Mouse (Mus musculus) intestine, embryonic 14.5 days (tissue): ENCODE results near the gene Kansl1. TPM values are rescaled to one million over a fixed set of nuclear protein-coding genes. Genes with fewer than 3 reads are reported as not detected.
"Not testable (repeated sequence)": the region's sequence is repeated elsewhere in the genome, so short reads cannot be mapped to it uniquely, and the experiment has no call there.

Experiments used
- ATAC-seq: fragments of 200-750 bp; cut with Nextera tagmentation; replicated peaks from 2 replicates; pipeline ENCODE4 v1.8.0; 2017; ENCODE audit warnings: low read depth, moderate number of reproducible peaks, moderate TSS enrichment, moderate library complexity; ENCODE audit not compliant: low FRiP score, low TSS enrichment
- DNase-seq: peaks from one replicate; pipeline ENCODE4 v3.0.0-alpha.2; 2018; ENCODE audit warnings: low spot score
- H3K27ac ChIP-seq: fragments of 300-500 bp; sonication (generic); 2 replicates; pipeline ENCODE4 v1.5.1; 2014; ENCODE audit warnings: low read depth, mild to moderate bottlenecking, control low read depth
- H3K27me3 ChIP-seq: fragments of 300-500 bp; sonication (generic); replicated peaks from 2 replicates; pipeline ENCODE4 v1.6.1; 2014; ENCODE audit warnings: low read length, control low read depth; ENCODE audit not compliant: control insufficient read depth, insufficient read depth
- H3K36me3 ChIP-seq: fragments of 300-500 bp; sonication (generic); 2 replicates; pipeline ENCODE4 v1.6.1; 2014; ENCODE audit warnings: low read length, control low read depth; ENCODE audit not compliant: control insufficient read depth, insufficient read depth
- H3K4me1 ChIP-seq: fragments of 300-500 bp; sonication (generic); replicated peaks from 2 replicates; pipeline ENCODE4 v1.6.1; 2014; ENCODE audit warnings: low read length, control low read depth, mixed read lengths; ENCODE audit not compliant: control insufficient read depth, insufficient read depth
- H3K4me2 ChIP-seq: fragments of 300-500 bp; sonication (generic); 2 replicates; pipeline ENCODE4 v1.6.1; 2014; ENCODE audit warnings: low read length
- H3K4me3 ChIP-seq: fragments of 300-500 bp; sonication (generic); 2 replicates; pipeline ENCODE4 v1.5.1; 2014; ENCODE audit warnings: low read depth, low read length, control low read depth, mixed read lengths
- H3K9ac ChIP-seq: fragments of 300-500 bp; sonication (generic); 2 replicates; pipeline ENCODE4 v1.6.1; 2014; ENCODE audit warnings: mild to moderate bottlenecking, low read length
- H3K9me3 ChIP-seq: fragments of 300-500 bp; sonication (generic); 2 replicates; pipeline ENCODE4 v1.6.1; 2016; ENCODE audit warnings: low read length, control low read depth; ENCODE audit not compliant: control insufficient read depth
- WGBS: fragments of 180-500 bp; shearing (Covaris S2); extraction: QIAGEN DNeasy Blood & Tissue Kit; methylation state at CpG from one replicate; pipeline ENCODE4 v1.1.7; 2014; 5-methylcytosine and 5-hydroxymethylcytosine counted together
- polyA plus RNA-seq: library from polyadenylated mRNA; unstranded; fragments of >200 nt; fragmentation: Nextera tagmentation; extraction: Ambion mirVana; gene quantifications from 2 replicates; pipeline ENCODE4 v1.2.1, GENCODE M21; 2014

Kansl1 gene
- polyA plus RNA-seq, 1 experiment from 2014 or later: 26.7 TPM

- Histone ChIP-seq H3K4me1 (no peaks in the 10 kb centered on the region), H3K4me3 (no peak overlapping the region), H3K4me2 (no peak overlapping the region), H3K36me3 (peaks cover 14% of the 10 kb centered on the region; the same call in 1 of the 2 replicates), H3K9ac (no peak overlapping the region), H3K9me3 (no peaks in the 10 kb centered on the region), H3K27me3 (no peaks in the 10 kb centered on the region), H3K27ac (no peak overlapping the region)
- DNase-seq (peak; percentile 58), ATAC-seq (no peak)
Measured at GRCm38 (mm10) chr11:104461551-104461950, 7.1 kb downstream of the Kansl1 start.

GRCm38 (mm10) chr11:104459671-104460070 is 9.0 kb downstream of the Kansl1 start:
- ATAC-seq: no peak
- Histone ChIP-seq H3K27ac (no peak overlapping the region), H3K4me1 (no peaks in the 10 kb centered on the region), H3K4me3 (no peak overlapping the region), H3K4me2 (no peak overlapping the region), H3K36me3 (peaks cover 14% of the 10 kb centered on the region; the same call in 1 of the 2 replicates), H3K27me3 (no peaks in the 10 kb centered on the region), H3K9ac (no peak overlapping the region), H3K9me3 (no peaks in the 10 kb centered on the region)
- 91% methylated on average over 2 of the region's 2 CpGs for WGBS
- DNase-seq: no peak

- WGBS: 67% methylated on average over 2 of the region's 2 CpGs
- no peak overlapping the region for H3K9ac ChIP-seq
- DNase-seq: no peak
- peaks cover 6% of the 10 kb centered on the region; the same call in 1 of the 2 replicates for H3K36me3 ChIP-seq
- H3K27ac ChIP-seq: no peak overlapping the region
- no peaks in the 10 kb centered on the region for H3K9me3 ChIP-seq
- H3K27me3 ChIP-seq: no peaks in the 10 kb centered on the region
- H3K4me2 ChIP-seq: no peak overlapping the region
- no peaks in the 10 kb centered on the region for H3K4me1 ChIP-seq
- no peak for ATAC-seq
- no peak overlapping the region for H3K4me3 ChIP-seq
Measured at GRCm38 (mm10) chr11:104458507-104458906, 10.2 kb downstream of the Kansl1 start.

- H3K27me3 ChIP-seq: no peaks in the 10 kb centered on the region
- ATAC-seq: no peak
- WGBS: 97% methylated on average over 1 of the region's 1 CpGs
Measured at GRCm38 (mm10) chr11:104452709-104453108, 16.0 kb downstream of the Kansl1 start.

GRCm38 (mm10) chr11:104451239-104451638 is 17.4 kb downstream of the Kansl1 start:
- Histone ChIP-seq H3K27me3 (no peaks in the 10 kb centered on the region), H3K9ac (no peak overlapping the region), H3K36me3 (0 out of 2 replicates have a peak, but pooled peaks cover 3% of the 10 kb centered on the region), H3K4me3 (no peak overlapping the region), H3K4me1 (no peaks in the 10 kb centered on the region), H3K27ac (no peak overlapping the region), H3K9me3 (no peaks in the 10 kb centered on the region), H3K4me2 (no peak overlapping the region)
- 98% methylated on average over 1 of the region's 1 CpGs for WGBS
- ATAC-seq (no peak), DNase-seq (no peak)

More at GRCm38 (mm10) chr11:104452709-104453108, 16.0 kb downstream of the Kansl1 start:
- H3K4me2 ChIP-seq: no peak overlapping the region
- no peaks in the 10 kb centered on the region for H3K4me1 ChIP-seq
- DNase-seq: no peak
- H3K9ac ChIP-seq: no peak overlapping the region
- H3K27ac ChIP-seq: no peak overlapping the region
- H3K4me3 ChIP-seq: no peak overlapping the region
- H3K36me3 ChIP-seq: 0 out of 2 replicates have a peak, but pooled peaks cover 3% of the 10 kb centered on the region
- H3K9me3 ChIP-seq: no peaks in the 10 kb centered on the region

GRCm38 (mm10) chr11:104448499-104448898 is 20.2 kb downstream of the Kansl1 start:
- H3K9ac ChIP-seq, DNase-seq, H3K4me1 ChIP-seq, H3K36me3 ChIP-seq, H3K27me3 ChIP-seq, H3K4me2 ChIP-seq, H3K27ac ChIP-seq, ATAC-seq, H3K4me3 ChIP-seq, H3K9me3 ChIP-seq: not testable (repeated sequence)
- WGBS: 58% methylated on average over 2 of the region's 2 CpGs

GRCm38 (mm10) chr11:104445538-104445937 is 23.1 kb downstream of the Kansl1 start:
- no peak overlapping the region for H3K9ac ChIP-seq
- DNase-seq (no peak), ATAC-seq (no peak)
- H3K4me1 ChIP-seq: peaks cover 6% of the 10 kb centered on the region; the same call in 1 of the 2 replicates
- no peak overlapping the region for H3K4me2 ChIP-seq
- H3K36me3 ChIP-seq: 0 out of 2 replicates have a peak, but pooled peaks cover 3% of the 10 kb centered on the region
- WGBS: 75% methylated on average over 2 of the region's 2 CpGs
- no peak overlapping the region for H3K27ac ChIP-seq
- no peaks in the 10 kb centered on the region for H3K9me3 ChIP-seq
- no peaks in the 10 kb centered on the region for H3K27me3 ChIP-seq
- no peak overlapping the region for H3K4me3 ChIP-seq

GRCm38 (mm10) chr11:104445044-104445443 is 23.6 kb downstream of the Kansl1 start:
- H3K4me2 ChIP-seq: no peak overlapping the region
- WGBS: 93% methylated on average over 1 of the region's 1 CpGs

GRCm38 (mm10) chr11:104443359-104443758 is 25.3 kb downstream of the Kansl1 start:
- Histone ChIP-seq H3K9me3 (no peaks in the 10 kb centered on the region), H3K27me3 (no peaks in the 10 kb centered on the region), H3K27ac (peak overlapping the region; percentile 99), H3K36me3 (0 out of 2 replicates have a peak, but pooled peaks cover 3% of the 10 kb centered on the region), H3K9ac (peak overlapping the region; percentile 98; the same call in 1 of the 2 replicates), H3K4me2 (peak overlapping the region; percentile 73), H3K4me1 (peaks cover 14% of the 10 kb centered on the region), H3K4me3 (peak overlapping the region; percentile 69)
- ATAC-seq (no peak), DNase-seq (no peak)
- WGBS: 47% methylated on average over 2 of the region's 2 CpGs

More at GRCm38 (mm10) chr11:104445044-104445443, 23.6 kb downstream of the Kansl1 start:
- H3K36me3 ChIP-seq: 0 out of 2 replicates have a peak, but pooled peaks cover 3% of the 10 kb centered on the region
- H3K4me3 ChIP-seq: no peak overlapping the region
- ATAC-seq (no peak), DNase-seq (no peak)
- peaks cover 6% of the 10 kb centered on the region; the same call in 1 of the 2 replicates for H3K4me1 ChIP-seq
- no peak overlapping the region for H3K9ac ChIP-seq
- no peaks in the 10 kb centered on the region for H3K27me3 ChIP-seq
- H3K27ac ChIP-seq: no peak overlapping the region
- no peaks in the 10 kb centered on the region for H3K9me3 ChIP-seq
